Mouse (Mus musculus) forebrain, embryonic 12.5 days (tissue): ENCODE results near the gene Adamts20. TPM values are rescaled to one million over a fixed set of nuclear protein-coding genes. Genes with fewer than 3 reads are reported as not detected.

Source experiments
- ATAC-seq: fragments of 200-750 bp; cut with Nextera tagmentation; 2 replicates; pipeline ENCODE4 v1.8.0; 2017; ENCODE audit warnings: moderate TSS enrichment; ENCODE audit not compliant: low FRiP score
- H3K27ac ChIP-seq: fragments of 300-500 bp; sonication (generic); 2 replicates; pipeline ENCODE4 v1.5.1; 2016; ENCODE audit warnings: mild to moderate bottlenecking
- H3K27me3 ChIP-seq: fragments of 300-500 bp; sonication (generic); 2 replicates; pipeline ENCODE4 v1.6.1; 2016; ENCODE audit warnings: mild to moderate bottlenecking
- H3K36me3 ChIP-seq: fragments of 300-500 bp; sonication (generic); replicated peaks from 2 replicates; pipeline ENCODE4 v1.6.1; 2016; ENCODE audit warnings: mild to moderate bottlenecking
- H3K4me1 ChIP-seq: fragments of 300-500 bp; sonication (generic); 2 replicates; pipeline ENCODE4 v1.6.1; 2016
- H3K4me2 ChIP-seq: fragments of 300-500 bp; sonication (generic); 2 replicates; pipeline ENCODE4 v1.6.1; 2016; ENCODE audit warnings: mild to moderate bottlenecking, moderate library complexity
- H3K4me3 ChIP-seq: fragments of 300-500 bp; sonication (generic); replicated peaks from 2 replicates; pipeline ENCODE4 v1.5.1; 2016; ENCODE audit warnings: mild to moderate bottlenecking
- H3K9ac ChIP-seq: fragments of 300-500 bp; sonication (generic); 2 replicates; pipeline ENCODE4 v1.6.1; 2016; ENCODE audit warnings: mild to moderate bottlenecking
- H3K9me3 ChIP-seq: fragments of 300-500 bp; sonication (generic); 2 replicates; pipeline ENCODE4 v1.6.1; 2016
- WGBS: fragments of 180-500 bp; shearing (Covaris S2); methylation state at CpG from one replicate; pipeline ENCODE4 v1.1.7; 2016; 5-methylcytosine and 5-hydroxymethylcytosine counted together
- polyA plus RNA-seq: library from polyadenylated mRNA; unstranded; fragments of >200 nt; fragmentation: Nextera tagmentation; extraction: Ambion mirVana; gene quantifications from 2 replicates; pipeline ENCODE4 v1.2.1, GENCODE M21; 2016

Gene Adamts20
- polyA plus RNA-seq, 1 experiment from 2014 or later, result 11.6 TPM

DNA sequence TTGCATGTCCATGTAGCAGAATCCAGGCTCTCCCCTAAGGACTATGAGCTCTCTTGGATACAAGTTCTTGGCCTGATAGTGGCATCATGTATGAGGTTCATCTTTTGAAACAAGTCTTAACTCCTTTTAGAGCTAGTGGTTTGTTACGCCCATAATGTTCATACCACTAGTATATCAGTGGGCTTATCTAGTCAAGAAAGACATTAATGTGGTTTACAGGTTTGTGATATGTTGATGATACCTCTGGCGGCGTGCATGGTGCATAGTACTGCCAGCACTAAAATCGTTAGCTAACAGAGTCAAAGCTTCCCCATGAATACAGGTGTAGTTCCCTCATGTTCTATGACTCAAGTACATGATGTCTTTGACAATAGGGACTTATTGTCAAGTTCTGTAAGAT, 205.7 kb downstream of the Adamts20 start:
- Histone ChIP-seq H3K36me3 (no peaks in the 10 kb centered on the region), H3K27ac (no peak overlapping the region), H3K27me3 (no peaks in the 10 kb centered on the region), H3K4me2 (no peak overlapping the region), H3K4me1 (0 out of 2 replicates have a peak, but pooled peaks cover 1% of the 10 kb centered on the region), H3K4me3 (no peak overlapping the region), H3K9me3 (no peaks in the 10 kb centered on the region), H3K9ac (no peak overlapping the region)
- 95% methylated on average over 4 of the region's 4 CpGs for WGBS
- no peak for ATAC-seq

GRCm38 (mm10) chr15:94255538-94255937, 209.7 kb downstream of the Adamts20 start:
- H3K27ac ChIP-seq, result no peak overlapping the region
- no peak overlapping the region for H3K4me2 ChIP-seq
- H3K36me3 ChIP-seq, result no peaks in the 10 kb centered on the region
- ATAC-seq, result no peak
- H3K4me3 ChIP-seq, result no peak overlapping the region
- 94% methylated on average over 5 of the region's 5 CpGs for WGBS
- no peaks in the 10 kb centered on the region for H3K27me3 ChIP-seq
- H3K9me3 ChIP-seq, result no peaks in the 10 kb centered on the region
- 0 out of 2 replicates have a peak, but pooled peaks cover 4% of the 10 kb centered on the region for H3K4me1 ChIP-seq
- H3K9ac ChIP-seq, result no peak overlapping the region

DNA sequence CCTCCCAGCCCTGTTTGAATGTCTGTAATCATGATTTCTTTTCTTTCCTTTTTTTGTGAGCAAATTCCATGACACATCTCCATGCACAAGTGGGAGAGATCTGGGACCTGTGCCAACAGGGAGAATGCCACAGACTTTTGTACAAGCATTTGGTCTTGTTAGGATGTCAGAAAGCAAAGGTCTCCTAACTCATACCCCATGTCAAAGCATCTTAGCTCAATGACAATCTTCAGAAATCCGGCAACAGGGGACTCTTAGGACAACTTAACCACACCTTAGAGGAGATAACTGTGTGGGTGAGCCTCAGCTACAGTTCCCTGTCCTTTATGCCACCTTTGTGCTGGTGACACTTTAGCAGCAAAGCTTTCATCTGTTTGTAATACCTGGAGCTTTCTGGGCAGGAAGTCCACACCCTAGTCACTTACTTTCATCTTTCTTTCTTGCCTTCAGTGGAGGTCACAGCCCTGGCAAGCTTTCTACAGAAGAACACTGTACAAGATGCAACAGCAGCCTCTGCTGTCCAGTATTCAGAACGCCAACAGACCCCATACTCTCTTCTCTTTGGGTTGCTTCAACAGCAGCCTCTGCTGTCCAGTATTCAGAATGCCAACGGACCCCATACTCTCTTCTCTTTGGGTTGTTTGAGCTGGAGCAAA, 210.2 kb downstream of the Adamts20 start:
- H3K27ac ChIP-seq, result no peak overlapping the region
- WGBS, result 68% methylated on average over 3 of the region's 3 CpGs

DNA sequence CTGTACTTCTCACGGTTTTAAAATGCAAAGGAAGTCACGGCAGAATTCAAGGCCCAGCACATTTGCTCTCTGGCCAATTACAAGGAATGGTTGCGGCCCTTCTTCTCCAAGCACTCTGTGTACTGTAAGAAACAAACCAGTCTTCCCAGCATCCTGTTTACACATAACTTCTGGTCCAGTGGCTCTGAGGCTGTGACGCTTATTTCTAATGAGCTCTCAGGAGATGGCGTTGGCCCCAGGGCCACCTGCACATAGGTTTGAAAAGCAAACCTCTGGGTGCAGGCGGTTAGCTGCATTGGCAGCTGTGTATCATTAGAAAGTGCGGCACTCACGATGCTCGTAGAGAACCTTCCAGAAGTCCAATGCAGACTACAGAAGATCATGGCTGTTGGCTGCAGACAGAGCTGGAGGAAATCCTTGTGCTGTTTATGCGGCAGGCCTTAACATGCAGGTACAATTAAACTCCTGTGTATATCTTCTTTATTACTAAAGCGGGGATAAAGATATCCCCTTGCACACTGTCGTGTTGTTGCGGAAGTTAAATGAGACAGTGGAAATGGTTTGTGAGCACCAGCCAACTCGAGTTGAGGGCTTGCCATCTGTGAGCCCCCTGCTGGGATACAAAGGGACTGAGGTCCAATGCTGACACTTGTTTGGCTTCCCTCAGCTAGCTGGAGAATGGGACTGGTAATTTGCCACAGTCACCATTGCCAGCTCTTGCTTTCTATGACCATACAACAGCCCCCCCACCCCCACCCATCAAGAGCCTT, 210.9 kb downstream of the Adamts20 start:
- Histone ChIP-seq H3K4me1 (0 out of 2 replicates have a peak, but pooled peaks cover 4% of the 10 kb centered on the region), H3K9ac (no peak overlapping the region), H3K4me3 (no peak overlapping the region), H3K4me2 (no peak overlapping the region), H3K36me3 (no peaks in the 10 kb centered on the region), H3K27me3 (no peaks in the 10 kb centered on the region), H3K27ac (no peak overlapping the region), H3K9me3 (no peaks in the 10 kb centered on the region)
- 84% methylated on average over 14 of the region's 14 CpGs for WGBS
- no peak for ATAC-seq

More for the DNA sequence above, 210.2 kb downstream of the Adamts20 start:
- Histone ChIP-seq H3K27me3 (no peaks in the 10 kb centered on the region), H3K9me3 (no peaks in the 10 kb centered on the region), H3K36me3 (no peaks in the 10 kb centered on the region), H3K4me2 (no peak overlapping the region), H3K9ac (no peak overlapping the region), H3K4me3 (no peak overlapping the region), H3K4me1 (0 out of 2 replicates have a peak, but pooled peaks cover 4% of the 10 kb centered on the region)
- no peak for ATAC-seq

DNA sequence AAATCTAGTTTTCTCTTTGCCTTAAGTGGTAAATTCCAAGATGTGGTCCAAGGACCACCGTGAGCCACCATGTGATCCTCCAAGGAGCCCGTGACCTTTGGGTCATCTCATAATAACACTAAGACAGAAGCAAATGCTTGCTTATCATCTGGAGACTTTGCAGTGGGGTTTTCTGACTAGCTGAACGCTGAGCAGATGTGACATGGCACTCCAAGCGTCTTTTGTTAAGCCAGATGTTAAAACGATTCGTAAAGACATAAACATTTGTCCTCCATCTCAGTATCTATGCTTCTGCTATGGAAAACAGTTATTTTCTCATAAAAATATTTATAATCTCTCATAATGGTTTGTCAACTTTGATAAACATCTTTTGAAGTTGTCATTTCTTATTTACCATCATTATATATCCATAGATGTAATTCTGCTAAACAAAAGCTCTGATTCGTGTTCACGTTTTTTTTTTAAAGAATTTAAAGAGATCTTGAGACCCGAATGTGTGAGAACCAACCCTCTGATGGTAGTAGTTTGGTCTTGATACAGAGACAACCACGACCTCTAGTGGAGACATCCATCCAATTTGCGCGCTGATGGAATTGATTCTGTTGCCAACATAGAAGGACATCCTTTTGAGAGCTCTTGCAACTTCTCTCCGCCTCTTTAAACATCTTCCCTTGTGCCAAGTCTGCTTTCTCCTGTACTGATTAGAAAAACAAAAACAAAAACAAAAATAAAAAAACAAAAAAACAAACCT, 212.1 kb downstream of the Adamts20 start:
- H3K4me2 ChIP-seq, result no peak overlapping the region
- 0 out of 2 replicates have a peak, but pooled peaks cover 4% of the 10 kb centered on the region for H3K4me1 ChIP-seq
- WGBS, result 82% methylated on average over 13 of the region's 13 CpGs
- no peak overlapping the region for H3K9ac ChIP-seq
- no peak overlapping the region for H3K27ac ChIP-seq
- H3K27me3 ChIP-seq, result no peaks in the 10 kb centered on the region
- no peaks in the 10 kb centered on the region for H3K9me3 ChIP-seq
- H3K4me3 ChIP-seq, result no peak overlapping the region
- no peaks in the 10 kb centered on the region for H3K36me3 ChIP-seq
- no peak for ATAC-seq

DNA sequence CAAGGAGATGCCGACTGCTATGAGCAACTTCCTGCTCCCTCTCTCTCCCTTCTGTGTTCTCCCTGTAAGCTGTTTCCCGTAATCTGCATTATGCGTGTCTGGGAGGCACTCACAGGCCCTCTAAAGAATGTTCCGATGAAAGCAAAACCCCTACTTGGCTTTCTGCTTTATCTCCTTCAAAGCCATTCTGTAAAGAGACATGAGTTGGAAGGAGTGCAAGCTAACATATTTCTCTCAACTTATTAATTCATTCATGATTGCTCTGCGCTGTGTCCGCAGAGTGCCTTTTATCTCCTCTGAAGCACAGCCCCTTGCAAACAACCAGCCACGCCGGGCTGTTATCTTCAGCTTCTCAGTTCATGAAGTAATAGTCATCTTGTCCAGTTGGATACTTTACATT, 215.5 kb downstream of the Adamts20 start:
- Histone ChIP-seq H3K9me3 (no peaks in the 10 kb centered on the region), H3K27me3 (no peaks in the 10 kb centered on the region), H3K4me2 (no peak overlapping the region), H3K9ac (no peak overlapping the region), H3K4me3 (no peak overlapping the region), H3K27ac (no peak overlapping the region), H3K4me1 (0 out of 2 replicates have a peak, but pooled peaks cover 4% of the 10 kb centered on the region), H3K36me3 (no peaks in the 10 kb centered on the region)
- 75% methylated on average over 8 of the region's 8 CpGs for WGBS
- ATAC-seq, result no peak

DNA sequence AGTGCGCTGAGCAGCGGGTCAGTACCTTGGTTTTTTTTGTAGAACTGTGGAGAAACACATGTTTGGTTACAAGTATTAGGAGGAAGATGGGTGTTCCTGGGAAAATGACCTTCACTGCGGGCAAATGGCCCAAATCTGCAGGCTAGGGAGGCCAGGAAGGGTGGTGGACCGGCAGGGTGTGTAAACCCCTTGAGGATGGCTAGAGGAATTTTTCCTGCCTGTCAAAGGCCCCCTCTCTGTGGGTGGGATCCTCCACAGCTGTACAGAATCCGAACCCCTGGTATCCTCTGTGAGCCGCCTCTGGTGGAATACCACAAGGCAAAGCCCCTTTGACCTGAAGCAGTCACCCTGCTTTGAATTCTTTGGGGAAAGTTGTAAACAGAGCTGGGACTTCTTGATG, 216.8 kb downstream of the Adamts20 start:
- Histone ChIP-seq H3K27me3 (no peaks in the 10 kb centered on the region), H3K9ac (no peak overlapping the region), H3K36me3 (no peaks in the 10 kb centered on the region), H3K27ac (no peak overlapping the region), H3K4me3 (no peak overlapping the region), H3K4me1 (no peaks in the 10 kb centered on the region), H3K9me3 (no peaks in the 10 kb centered on the region), H3K4me2 (no peak overlapping the region)
- no peak for ATAC-seq
- whole genome bisulfite sequencing, result 65% methylated on average over 6 of the region's 6 CpGs

DNA sequence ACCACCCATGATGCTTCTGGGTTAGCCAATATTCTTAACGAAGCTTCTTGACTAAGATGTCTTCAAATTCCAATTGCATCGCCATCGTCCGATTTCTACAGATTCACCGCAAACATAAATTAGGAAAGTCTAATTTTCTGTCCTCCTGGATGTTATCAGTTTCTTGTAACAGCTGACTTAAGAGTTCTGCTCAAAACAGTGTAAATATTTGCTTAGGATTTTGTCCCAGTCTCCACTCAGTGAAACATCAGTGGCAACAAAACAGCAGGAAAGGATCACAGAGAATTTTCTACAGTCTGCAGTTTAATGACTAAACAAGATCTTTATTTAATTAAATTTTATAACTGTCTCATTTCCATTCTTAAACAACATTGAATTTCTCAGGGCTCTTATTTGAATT, 218.5 kb downstream of the Adamts20 start:
- Histone ChIP-seq H3K4me1 (no peaks in the 10 kb centered on the region), H3K27me3 (no peaks in the 10 kb centered on the region), H3K9ac (no peak overlapping the region), H3K4me2 (no peak overlapping the region), H3K36me3 (no peaks in the 10 kb centered on the region), H3K4me3 (no peak overlapping the region), H3K27ac (no peak overlapping the region), H3K9me3 (no peaks in the 10 kb centered on the region)
- WGBS, result 90% methylated on average over 5 of the region's 5 CpGs
- no peak for ATAC-seq

- ATAC-seq, result no peak
- no peaks in the 10 kb centered on the region for H3K27me3 ChIP-seq
- H3K4me1 ChIP-seq, result no peaks in the 10 kb centered on the region
- 84% methylated on average over 2 of the region's 2 CpGs for WGBS
- H3K9ac ChIP-seq, result no peak overlapping the region
- no peak overlapping the region for H3K4me2 ChIP-seq
- H3K27ac ChIP-seq, result no peak overlapping the region
- H3K9me3 ChIP-seq, result no peaks in the 10 kb centered on the region
- no peak overlapping the region for H3K4me3 ChIP-seq
- H3K36me3 ChIP-seq, result no peaks in the 10 kb centered on the region
Measured at GRCm38 (mm10) chr15:94244336-94244735, 220.9 kb downstream of the Adamts20 start.

DNA sequence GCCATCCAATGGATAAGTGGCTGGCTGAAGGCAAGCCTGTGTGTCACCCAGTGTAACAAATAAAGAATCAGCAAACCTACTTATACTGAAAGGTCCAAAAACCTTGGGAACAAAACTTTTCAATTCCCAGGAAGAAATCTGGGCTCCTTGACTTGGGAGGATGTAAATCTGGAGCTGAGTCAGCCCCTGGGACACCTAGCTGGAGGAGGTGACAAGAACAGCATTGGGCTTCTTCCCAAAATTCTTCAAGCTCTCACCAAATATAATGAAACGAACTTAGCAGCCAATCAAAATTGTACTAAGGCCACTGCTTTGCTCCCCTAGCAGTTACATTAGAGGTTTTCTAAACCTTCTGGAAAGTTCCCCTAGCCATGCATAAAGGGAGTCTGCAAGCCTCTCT, 223.1 kb downstream of the Adamts20 start:
- Histone ChIP-seq H3K27ac (no peak overlapping the region), H3K9ac (no peak overlapping the region), H3K27me3 (no peaks in the 10 kb centered on the region), H3K4me3 (no peak overlapping the region), H3K4me2 (no peak overlapping the region), H3K9me3 (no peaks in the 10 kb centered on the region), H3K4me1 (no peaks in the 10 kb centered on the region), H3K36me3 (no peaks in the 10 kb centered on the region)
- ATAC-seq, result no peak
- 74% methylated on average over 1 of the region's 1 CpGs for WGBS

- Histone ChIP-seq H3K4me3 (no peak overlapping the region), H3K4me2 (no peak overlapping the region), H3K27ac (no peak overlapping the region), H3K36me3 (no peaks in the 10 kb centered on the region), H3K4me1 (no peaks in the 10 kb centered on the region), H3K9me3 (no peaks in the 10 kb centered on the region), H3K27me3 (no peaks in the 10 kb centered on the region), H3K9ac (no peak overlapping the region)
- 81% methylated on average over 4 of the region's 4 CpGs for WGBS
- ATAC-seq, result no peak
Measured at GRCm38 (mm10) chr15:94239637-94240036, 225.6 kb downstream of the Adamts20 start.

DNA sequence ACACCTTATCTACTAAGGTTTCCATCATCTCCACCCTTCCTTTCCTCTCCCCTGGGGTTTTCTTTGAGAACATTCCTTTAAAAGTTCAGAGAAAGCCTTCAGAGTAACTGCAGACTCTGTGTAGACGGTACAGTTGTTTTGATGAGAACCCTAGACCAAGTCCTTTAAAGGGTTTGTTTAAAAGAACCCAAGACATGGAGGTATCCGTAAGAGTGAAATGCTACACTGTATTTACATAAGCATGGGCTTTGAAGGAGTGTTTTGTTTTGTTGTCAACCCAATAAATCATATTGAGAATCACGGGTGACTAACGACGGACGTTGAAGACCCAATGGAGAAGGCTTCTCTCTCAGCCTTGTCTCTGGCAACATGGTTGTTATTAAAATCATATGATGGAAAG, 226.1 kb downstream of the Adamts20 start:
- H3K4me3 ChIP-seq, result no peak overlapping the region
- no peak overlapping the region for H3K27ac ChIP-seq
- H3K9me3 ChIP-seq, result no peaks in the 10 kb centered on the region
- no peaks in the 10 kb centered on the region for H3K27me3 ChIP-seq
- H3K9ac ChIP-seq, result no peak overlapping the region
- no peak for ATAC-seq
- H3K36me3 ChIP-seq, result no peaks in the 10 kb centered on the region
- 86% methylated on average over 6 of the region's 6 CpGs for WGBS
- no peak overlapping the region for H3K4me2 ChIP-seq
- H3K4me1 ChIP-seq, result no peaks in the 10 kb centered on the region
